Mouse (Mus musculus): ENCODE data around the gene Mpp2.

Gene Mpp2

GRCm38 (mm10) chr11:102036336-102036735 is 52.0 kb downstream of the Mpp2 start:
- DNase-seq (ENCODE audit: low spot score in 2 of 2) = no peak

DNA sequence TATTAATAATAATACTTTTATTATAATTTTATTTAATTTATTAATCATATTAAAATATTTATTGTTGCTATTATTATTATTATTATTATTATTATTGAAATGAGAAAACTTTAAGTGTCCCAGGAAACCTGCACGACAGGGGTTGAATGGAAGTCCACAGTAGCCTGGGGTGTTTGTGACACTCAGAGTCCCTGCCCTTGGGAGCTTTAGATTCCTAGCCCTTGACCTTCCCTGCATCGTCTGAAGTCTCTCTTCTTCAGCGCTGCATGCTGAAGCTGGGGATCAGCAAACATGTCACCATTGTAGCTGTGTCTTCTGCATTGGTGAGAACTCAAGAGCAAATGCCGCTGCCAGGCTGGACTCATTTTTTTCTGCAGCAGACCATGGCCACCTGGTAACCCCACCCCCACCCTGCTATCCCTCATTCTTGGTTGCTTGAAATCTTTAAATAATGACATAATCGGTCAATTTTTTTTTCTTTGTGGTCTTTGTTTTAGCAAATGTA is 52.8 kb downstream of the Mpp2 start:
- DNase-seq (ENCODE audit: low spot score in 2 of 2) = no peak

DNA sequence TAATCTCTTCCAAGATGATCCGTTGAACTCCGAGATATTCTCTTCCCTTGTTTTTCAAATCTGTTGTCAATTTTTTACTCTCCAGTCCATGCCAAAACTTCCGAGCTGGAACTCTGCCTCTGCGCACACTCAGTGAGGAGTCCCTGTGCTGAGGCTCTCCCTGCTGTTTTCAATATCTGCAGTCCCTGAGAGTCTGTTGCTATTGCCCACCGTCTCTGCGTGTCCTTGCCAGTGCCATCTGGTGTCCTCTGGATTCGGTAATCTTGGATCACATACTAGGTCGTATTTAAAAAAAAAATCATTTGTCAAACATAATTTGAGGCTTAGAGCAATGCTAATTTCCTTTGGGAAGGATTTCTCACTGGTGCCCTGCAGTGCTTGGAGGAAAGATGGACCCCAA is 53.4 kb downstream of the Mpp2 start:
- DNase-seq (ENCODE audit: low spot score in 2 of 2) = no peak

DNA sequence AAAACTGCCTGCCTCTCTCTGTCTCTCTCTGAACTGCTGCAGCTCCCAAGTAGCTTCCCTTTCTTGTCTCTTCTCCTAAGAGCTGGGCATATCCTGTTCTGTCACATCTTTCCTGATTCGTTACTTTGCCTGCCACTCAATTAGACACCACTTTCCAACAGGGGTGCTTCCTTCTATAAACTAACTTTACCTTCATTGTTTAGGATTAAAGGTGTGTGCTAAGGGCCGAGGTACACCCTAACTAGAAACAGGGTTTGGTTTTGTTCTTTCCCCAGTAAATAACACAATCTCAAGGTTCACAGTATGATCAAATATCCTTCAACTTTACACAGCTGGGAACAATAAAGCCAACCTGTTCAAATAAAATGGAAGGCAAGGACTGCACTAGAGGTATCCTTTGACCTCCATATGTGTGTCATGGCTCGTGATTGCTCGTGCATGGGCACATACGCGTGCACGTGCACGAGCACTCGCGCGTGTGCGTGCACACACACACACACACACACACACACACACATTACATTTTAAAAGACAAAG is 55.2 kb downstream of the Mpp2 start:
- no peak for DNase-seq (ENCODE audit: low spot score in 2 of 2)

DNA sequence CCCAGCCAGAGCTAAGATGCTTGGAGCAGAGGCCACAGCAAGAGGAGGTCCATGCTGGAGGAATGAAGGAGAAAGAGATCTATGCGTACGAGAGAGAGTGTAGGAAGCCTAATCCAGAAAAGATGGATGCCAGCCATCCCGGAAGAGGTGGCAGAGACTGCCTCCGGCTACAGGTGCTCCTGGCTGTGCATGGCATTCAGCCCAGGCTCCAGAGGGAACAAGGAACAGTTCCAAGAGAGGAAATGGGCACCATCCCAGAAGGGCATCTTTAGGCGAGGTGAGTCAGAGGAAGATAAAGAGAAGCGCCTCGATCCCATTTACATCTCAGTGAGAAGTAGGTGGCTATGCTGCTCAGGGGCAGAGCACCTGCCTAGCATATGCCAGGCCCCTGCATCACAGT is 57.2 kb downstream of the Mpp2 start:
- DNase-seq (ENCODE audit: low spot score in 2 of 2) = no peak

DNA sequence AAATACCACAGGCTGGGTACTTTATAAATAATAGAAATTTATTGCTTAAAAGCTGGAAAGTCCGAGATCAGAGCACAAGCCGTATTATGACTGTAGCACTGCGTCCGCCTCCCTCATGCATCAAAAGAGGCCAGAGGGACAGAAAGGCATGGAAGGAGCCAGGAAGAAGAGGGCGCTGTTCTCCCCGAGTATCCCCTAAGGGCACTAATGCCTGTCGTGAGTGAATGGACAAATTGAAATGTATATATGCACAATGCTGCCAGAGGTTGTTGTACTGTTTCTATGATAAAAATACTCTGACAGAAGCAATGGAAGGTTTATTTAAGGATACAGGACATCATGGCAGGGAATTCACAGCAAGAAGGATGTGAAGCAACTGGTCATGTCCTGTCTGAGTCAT is 58.3 kb downstream of the Mpp2 start:
- no peak for DNase-seq (ENCODE audit: low spot score in 2 of 2)

DNA sequence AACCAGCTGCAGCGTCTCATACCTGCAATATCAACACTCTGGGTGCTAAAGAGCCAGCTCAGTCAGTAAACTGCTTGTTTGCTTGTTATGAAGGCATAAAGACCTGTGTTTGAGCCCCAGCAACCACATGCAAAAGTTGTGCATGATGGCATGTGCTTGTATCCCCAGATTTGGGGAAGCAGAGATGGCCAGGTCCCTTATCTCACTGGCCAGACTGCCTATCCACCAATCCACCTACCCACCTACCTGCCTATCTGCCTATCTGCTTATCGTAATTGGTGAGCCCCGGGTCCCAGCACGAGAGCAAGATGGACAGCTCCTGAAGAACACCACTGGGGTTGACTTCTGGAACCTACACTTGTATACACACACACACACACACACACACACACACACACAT is 59.0 kb downstream of the Mpp2 start:
- no peak for DNase-seq (ENCODE audit: low spot score in 2 of 2)

DNA sequence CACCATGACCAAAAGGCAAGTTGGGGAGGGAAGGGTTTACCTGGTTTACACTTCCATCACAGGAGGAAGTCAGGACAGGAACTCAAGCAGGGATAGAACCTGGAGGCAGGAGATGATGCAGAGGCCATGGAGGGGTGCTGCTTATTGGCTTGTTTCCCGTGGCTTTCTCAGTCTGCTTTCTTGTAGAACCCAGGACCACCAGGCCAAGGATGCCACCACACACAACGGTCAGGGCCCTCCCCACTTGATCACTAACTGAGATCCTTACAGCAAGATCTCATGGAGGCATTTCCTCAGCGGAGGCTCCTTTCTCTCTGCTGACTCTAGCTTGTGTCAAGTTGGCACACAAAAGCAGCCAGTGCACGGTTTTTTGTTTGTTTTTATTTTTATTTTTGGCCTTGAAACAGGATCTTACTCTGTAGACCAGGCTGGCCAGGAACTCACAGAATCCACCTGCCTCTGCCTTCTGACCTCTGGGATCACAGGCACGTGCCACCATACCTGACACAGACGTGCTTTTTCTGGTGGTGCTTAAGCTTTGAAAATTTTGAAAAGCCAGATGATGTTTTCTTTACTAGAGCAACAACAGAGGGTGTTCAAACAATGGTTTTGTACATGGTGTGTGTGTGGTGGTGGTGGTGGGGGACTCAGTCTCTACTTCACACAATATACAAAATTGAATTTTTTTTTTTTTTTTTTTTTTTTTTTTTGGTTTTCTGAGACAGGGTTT is 60.1 kb downstream of the Mpp2 start, which contains the start of gene Mpp3:
TSS of gene Mpp3 (minus strand) at position 375 of the 730 bp plus-strand sequence.
- no peak for DNase-seq (ENCODE audit: low spot score in 2 of 2)

DNA sequence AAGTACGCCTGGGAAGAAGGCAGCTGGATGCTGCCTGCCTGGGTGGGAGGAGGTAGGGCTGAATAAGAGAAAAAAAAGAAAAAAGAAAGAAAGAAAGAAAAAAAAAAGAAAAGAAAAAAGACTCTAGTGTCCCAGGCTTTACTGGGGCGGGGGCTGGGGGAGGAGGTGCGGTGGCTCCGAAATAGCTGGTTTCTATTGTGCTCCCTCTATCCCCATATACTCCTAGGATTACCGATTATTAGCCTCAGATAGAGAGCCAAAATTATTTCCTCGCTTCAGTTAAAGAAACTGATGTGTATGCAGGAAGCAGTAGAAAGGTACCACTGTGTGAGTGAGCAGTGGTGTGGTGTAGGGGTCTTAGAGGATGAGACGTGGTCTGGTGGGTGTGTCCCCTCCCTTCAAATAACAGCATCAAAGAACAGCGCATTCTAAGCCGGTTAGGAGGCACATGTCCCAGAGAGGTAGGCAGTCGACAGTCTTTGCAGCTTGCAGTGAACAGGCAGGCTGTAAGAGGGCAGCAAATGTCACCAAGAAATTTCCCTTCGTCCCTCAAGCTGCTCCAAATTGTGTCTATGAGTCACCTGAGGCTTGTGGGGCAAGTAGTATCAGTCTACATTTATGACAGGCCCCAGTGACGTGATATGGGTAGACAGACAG is 60.8 kb downstream of the Mpp2 start:
- no peak for DNase-seq (ENCODE audit: low spot score in 2 of 2)

- DNase-seq (ENCODE audit: low spot score in 2 of 2) = no peak
Measured at GRCm38 (mm10) chr11:102026694-102027360, 61.5 kb downstream of the Mpp2 start.

GRCm38 (mm10) chr11:102025991-102026660 is 62.2 kb downstream of the Mpp2 start:
- no peak for DNase-seq (ENCODE audit: low spot score in 2 of 2)

DNA sequence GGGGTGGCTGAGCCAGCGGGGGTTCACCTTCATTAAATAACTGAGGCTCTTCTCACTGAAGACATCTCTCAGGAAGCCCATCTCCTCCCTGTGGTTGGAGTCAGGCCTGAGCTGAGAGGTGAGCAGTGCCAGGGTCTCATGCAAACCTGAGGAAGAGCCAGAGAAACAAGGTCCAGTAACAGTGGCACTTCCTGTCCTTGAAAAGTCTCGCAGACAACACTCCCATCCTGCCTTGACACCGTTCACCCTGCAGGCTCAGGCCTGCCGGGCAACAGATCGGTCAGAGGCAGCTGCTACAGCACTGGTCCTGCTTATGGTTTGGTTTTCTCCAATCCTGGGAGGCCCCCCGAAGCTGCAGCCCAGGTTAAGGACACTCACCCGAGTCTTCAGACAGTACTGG is 63.0 kb downstream of the Mpp2 start:
- no peak for DNase-seq (ENCODE audit: low spot score in 2 of 2)

DNA sequence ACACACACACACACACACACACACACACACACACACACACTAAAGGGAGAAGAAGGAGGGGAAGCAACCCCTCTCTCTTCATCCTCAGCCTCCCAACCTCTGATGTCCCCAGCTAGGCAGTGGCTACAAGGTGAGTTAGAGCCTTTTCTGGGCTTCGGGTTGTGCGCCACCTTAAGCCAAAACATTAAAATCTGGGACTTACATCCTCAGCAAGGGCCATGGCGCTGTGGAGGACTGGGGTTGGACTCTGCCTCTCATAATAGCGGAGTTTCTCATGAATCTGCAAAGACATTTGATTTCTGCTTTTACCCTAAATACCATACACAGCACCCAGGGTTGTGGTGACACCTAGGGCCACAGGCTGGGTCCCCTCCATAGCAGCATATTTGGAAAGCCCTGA is 63.4 kb downstream of the Mpp2 start:
- no peak for DNase-seq (ENCODE audit: low spot score in 2 of 2)

- no peak for DNase-seq (ENCODE audit: low spot score in 2 of 2)
Measured at GRCm38 (mm10) chr11:102024084-102024758, 64.1 kb downstream of the Mpp2 start.

DNA sequence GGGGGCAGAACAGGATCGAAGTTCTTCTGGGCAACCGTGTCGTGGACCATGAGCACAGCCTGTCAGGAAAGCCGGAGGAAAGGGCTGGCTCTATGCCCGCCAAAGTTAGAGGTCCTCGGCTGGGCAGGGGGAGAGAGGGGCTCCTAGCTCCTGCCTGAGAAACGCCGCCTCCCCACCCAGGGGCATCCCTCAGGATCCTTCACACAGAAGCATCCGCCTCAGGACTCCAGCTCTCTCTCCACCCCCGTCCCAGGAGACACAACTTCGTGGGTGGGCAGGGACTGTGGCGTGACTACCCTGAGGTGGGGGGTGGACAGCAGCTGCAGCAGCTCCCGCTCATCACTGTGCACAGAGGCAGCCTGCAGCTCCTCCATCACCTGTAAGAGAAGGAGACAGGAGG is 64.9 kb downstream of the Mpp2 start:
- no peak for DNase-seq (ENCODE audit: low spot score in 2 of 2)

- no peak for DNase-seq (ENCODE audit: low spot score in 2 of 2)
Measured at GRCm38 (mm10) chr11:102021196-102021595, 67.1 kb downstream of the Mpp2 start.

GRCm38 (mm10) chr11:102019736-102020135 is 68.6 kb downstream of the Mpp2 start:
- no peak for DNase-seq (ENCODE audit: low spot score in 2 of 2)

DNA sequence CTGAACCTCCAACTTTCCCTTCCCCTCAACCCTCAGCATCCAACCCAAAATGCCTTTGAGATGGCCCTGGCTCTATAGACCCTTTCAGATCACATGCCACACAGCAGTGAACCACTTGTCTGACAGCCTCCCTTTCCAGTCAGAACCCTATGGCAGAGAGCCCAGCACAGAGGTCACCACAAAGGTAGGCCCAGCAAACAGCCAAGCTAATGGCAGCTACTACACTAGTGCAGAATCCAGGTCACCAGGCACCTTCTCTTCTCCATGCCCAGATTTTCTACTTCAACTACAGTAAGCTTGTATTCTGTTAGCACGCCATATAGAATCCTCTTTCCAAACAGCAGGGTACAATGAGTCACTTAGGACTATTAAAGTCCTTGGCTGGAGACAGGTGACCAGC is 72.2 kb downstream of the Mpp2 start:
- no peak for DNase-seq (ENCODE audit: low spot score in 2 of 2)

- peak; percentile 18 to 20 for DNase-seq (ENCODE audit: low spot score in 2 of 2)
Measured at GRCm38 (mm10) chr11:102015472-102015871, 72.8 kb downstream of the Mpp2 start.

DNA sequence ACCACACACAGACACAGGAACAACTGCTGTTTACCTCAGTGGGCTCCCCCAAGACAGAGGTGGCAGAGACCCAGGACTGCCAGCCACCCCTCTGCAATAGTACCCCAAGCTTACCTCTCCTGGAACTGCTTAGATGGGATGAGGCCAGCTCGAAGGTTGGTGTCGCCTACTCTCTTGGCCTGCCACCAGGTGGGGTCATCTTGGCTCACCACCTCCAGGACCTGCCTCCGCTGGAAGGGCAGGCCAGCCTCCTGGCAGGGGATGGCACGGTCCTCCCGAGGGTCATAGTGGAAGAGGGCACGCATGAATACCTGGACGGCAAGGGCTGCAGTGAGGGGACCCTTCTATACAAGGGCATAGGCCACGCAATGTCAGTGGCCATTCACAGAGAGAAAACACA is 75.1 kb downstream of the Mpp2 start:
- DNase-seq (ENCODE audit: low spot score in 2 of 2) = no peak

- DNase-seq (ENCODE audit: low spot score in 2 of 2) = no peak
Measured at GRCm38 (mm10) chr11:102011510-102011909, 76.8 kb downstream of the Mpp2 start.
